Mouse (Mus musculus) CH12.LX (cell line): ENCODE measurements around the gene Lgals7.
A peak's percentile ranks its signal among the peaks of the same experiment; 100 is the strongest.

Experiments used
- CTCF ChIP-seq, 2 experiments: IDR thresholded peaks in 1 of 2; conservative IDR thresholded peaks in 1 of 2; 2 replicates each; pipeline ENCODE4 v1.5.1; 2011 to 2012; ENCODE audit warnings: low read depth in 2 of 2, low read length in 2 of 2, improper control_type of control experiment in 1 of 2, inconsistent platforms in 1 of 2, mild to moderate bottlenecking in 1 of 2, moderate library complexity in 1 of 2
- KAT2A ChIP-seq: IDR thresholded peaks from 2 replicates; pipeline ENCODE4 v1.6.1; 2012; ENCODE audit warnings: low read length, improper control_type of control experiment, inconsistent platforms; ENCODE audit not compliant: insufficient replicate concordance
- MAZ ChIP-seq: IDR thresholded peaks from 2 replicates; pipeline ENCODE4 v1.6.1; 2012; ENCODE audit warnings: low read depth, mild to moderate bottlenecking, inconsistent platforms, low read length, improper control_type of control experiment, moderate library complexity
- MEF2A ChIP-seq: IDR thresholded peaks from 2 replicates; pipeline ENCODE4 v1.6.1; 2014; ENCODE audit warnings: low read depth, mild to moderate bottlenecking, inconsistent platforms, low read length, improper control_type of control experiment, borderline replicate concordance
- MXI1 ChIP-seq: IDR thresholded peaks from 2 replicates; pipeline ENCODE4 v1.6.1; 2011; ENCODE audit warnings: mild to moderate bottlenecking, low read depth, low read length, improper control_type of control experiment
- NELFE ChIP-seq: IDR thresholded peaks from 2 replicates; pipeline ENCODE4 v1.6.1; 2011; ENCODE audit warnings: low read depth, low read length, improper control_type of control experiment
- PAX5 ChIP-seq: IDR thresholded peaks from 2 replicates; pipeline ENCODE4 v1.6.1; 2012; ENCODE audit warnings: low read length, inconsistent platforms, mixed read lengths
- POLR2A ChIP-seq: IDR thresholded peaks from 2 replicates; pipeline ENCODE4 v1.6.1; 2011; ENCODE audit warnings: low read depth, mild to moderate bottlenecking, improper control_type of control experiment, low read length
- POLR2AphosphoS2 ChIP-seq: IDR thresholded peaks from 2 replicates; pipeline ENCODE4 v1.6.1; 2011; ENCODE audit warnings: low read depth, low read length, improper control_type of control experiment
- ZKSCAN1 ChIP-seq: IDR thresholded peaks from 2 replicates; pipeline ENCODE4 v1.6.1; 2012; ENCODE audit warnings: low read depth, inconsistent platforms, low read length, improper control_type of control experiment, borderline replicate concordance

DNA sequence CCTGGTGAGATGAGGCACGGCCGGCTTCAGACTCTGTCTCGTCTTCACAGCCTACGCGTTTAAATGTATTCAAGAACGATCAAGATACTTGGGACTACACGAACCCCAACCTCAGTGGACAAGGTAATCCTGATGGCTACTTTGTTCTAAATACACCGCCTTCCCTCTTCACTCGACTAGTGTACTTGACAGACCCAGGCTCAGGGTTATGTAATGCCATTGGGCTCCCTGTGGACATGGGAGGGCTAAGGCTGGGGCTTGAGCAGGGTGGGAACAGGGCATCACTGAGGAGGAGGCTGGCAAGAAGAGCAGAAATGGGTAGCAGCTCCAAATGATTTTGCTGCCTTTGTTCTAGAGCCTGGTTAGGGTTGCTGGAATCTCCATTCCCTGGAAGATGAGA is 48.4 kb upstream of the Lgals7 start:
- TF ChIP-seq CTCF (conservative IDR thresholded peaks at IDR 0.05 in 1 of 2, IDR thresholded peaks at IDR 0.05 in 1 of 2; ENCODE audit: low read depth in 2 of 2, low read length in 2 of 2): no peak
- no peak for TF ChIP-seq MEF2A
- TF ChIP-seq POLR2A: no peak
- TF ChIP-seq PAX5: no peak
- TF ChIP-seq MAZ: no peak
- TF ChIP-seq ZKSCAN1: no peak
- TF ChIP-seq KAT2A: no peak
- TF ChIP-seq MXI1: no peak
- TF ChIP-seq POLR2AphosphoS2: peak; percentile 39; the same call in 1 of the 2 replicates
- TF ChIP-seq NELFE: no peak
